Mouse (Mus musculus): ENCODE measurements around the gene Oat.

DNA sequence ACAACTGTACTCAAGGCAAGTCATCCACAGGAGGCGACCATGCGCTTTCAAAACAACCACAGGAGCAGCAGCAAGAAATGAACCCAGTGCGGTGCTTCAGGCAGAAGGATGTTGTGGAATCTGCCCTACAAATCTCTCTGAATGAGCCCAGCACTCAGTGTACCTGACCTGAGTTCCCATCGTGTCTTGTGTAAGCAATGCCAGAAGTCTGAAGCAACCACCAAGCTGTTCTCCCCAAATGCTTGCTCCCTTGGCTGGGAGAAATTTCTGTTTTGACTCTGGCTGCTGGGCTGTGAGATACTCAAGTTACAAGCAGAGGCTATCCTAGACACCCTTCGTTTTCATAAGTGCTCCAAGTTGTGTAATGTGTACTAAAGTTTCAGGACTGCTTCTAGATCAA, 29.5 kb upstream of the Oat start:
- TF ChIP-seq CTCF (IDR thresholded peaks at IDR 0.05; ENCODE audit: extremely low read depth, insufficient read depth, low read length) (no peak), POLR2A (IDR thresholded peaks at IDR 0.05; ENCODE audit: extremely low read depth, insufficient read depth, low read length) (no peak)

Measured in cortical plate, adult 2 months (tissue).